Mouse (Mus musculus): ENCODE results near the gene Elf3.
"Not testable (repeated sequence)": the region's sequence is repeated elsewhere in the genome, so short reads cannot be mapped to it uniquely, and the experiment has no call there.

Gene Elf3

GRCm38 (mm10) chr1:135258380-135259127 lies at the start of gene Elf3:
Gene Elf3 (minus strand): TSS chr1:135258568.
- peak; percentile 35 for DNase-seq (ENCODE audit: low spot score)

- DNase-seq (ENCODE audit: low spot score): no peak
These were observed 32.5 kb upstream of the Elf3 start for GRCm38 (mm10) chr1:135290908-135291307.

GRCm38 (mm10) chr1:135286311-135286710 lies 27.9 kb upstream of the Elf3 start:
- DNase-seq (ENCODE audit: low spot score): no peak

- DNase-seq (ENCODE audit: low spot score): no peak
These were observed 25.5 kb upstream of the Elf3 start, which contains the start of gene Rnpep for GRCm38 (mm10) chr1:135283826-135284291. Gene Rnpep (minus strand): TSS chr1:135284084.

GRCm38 (mm10) chr1:135283287-135283825 lies 25.0 kb upstream of the Elf3 start:
- no peak for DNase-seq (ENCODE audit: low spot score)

- DNase-seq (ENCODE audit: low spot score): no peak
These were observed 24.3 kb upstream of the Elf3 start for GRCm38 (mm10) chr1:135282536-135283286.

- no peak for DNase-seq (ENCODE audit: low spot score)
These were observed 23.5 kb upstream of the Elf3 start for GRCm38 (mm10) chr1:135281841-135282240.

- no peak for DNase-seq (ENCODE audit: low spot score)
These were observed 22.3 kb upstream of the Elf3 start for GRCm38 (mm10) chr1:135280646-135281045.

- no peak for DNase-seq (ENCODE audit: low spot score)
These were observed 13.0 kb upstream of the Elf3 start for GRCm38 (mm10) chr1:135271371-135271770.

- DNase-seq (ENCODE audit: low spot score): no peak
These were observed 9.5 kb upstream of the Elf3 start for GRCm38 (mm10) chr1:135267663-135268446.

GRCm38 (mm10) chr1:135265834-135266233 lies 7.5 kb upstream of the Elf3 start:
- no peak for DNase-seq (ENCODE audit: low spot score)

- no peak for DNase-seq (ENCODE audit: low spot score)
These were observed 4.9 kb upstream of the Elf3 start for GRCm38 (mm10) chr1:135263316-135263715.

- no peak for DNase-seq (ENCODE audit: low spot score)
These were observed 4.0 kb upstream of the Elf3 start for GRCm38 (mm10) chr1:135262329-135262728.

GRCm38 (mm10) chr1:135260931-135261330 lies 2.6 kb upstream of the Elf3 start:
- DNase-seq (ENCODE audit: low spot score): no peak

GRCm38 (mm10) chr1:135259128-135259436 lies 714 bp upstream of the Elf3 start:
- DNase-seq (ENCODE audit: low spot score): peak; percentile 54

GRCm38 (mm10) chr1:135256299-135256698 lies 2.1 kb downstream of the Elf3 start:
- no peak for DNase-seq (ENCODE audit: low spot score)

- DNase-seq (ENCODE audit: low spot score): no peak
These were observed 5.5 kb downstream of the Elf3 start for GRCm38 (mm10) chr1:135252854-135253253.

GRCm38 (mm10) chr1:135251405-135251804 lies 7.0 kb downstream of the Elf3 start:
- no peak for DNase-seq (ENCODE audit: low spot score)

- no peak for DNase-seq (ENCODE audit: low spot score)
These were observed 7.7 kb downstream of the Elf3 start for GRCm38 (mm10) chr1:135250706-135251105.

GRCm38 (mm10) chr1:135248434-135248850 lies 9.9 kb downstream of the Elf3 start:
- no peak for DNase-seq (ENCODE audit: low spot score)

GRCm38 (mm10) chr1:135244014-135244413 lies 14.4 kb downstream of the Elf3 start:
- no peak for DNase-seq (ENCODE audit: low spot score)

GRCm38 (mm10) chr1:135240206-135240605 lies 18.2 kb downstream of the Elf3 start:
- not testable (repeated sequence) for DNase-seq (ENCODE audit: low spot score)

All from urinary bladder, postnatal 10 days (tissue).